Mouse (Mus musculus) megakaryocyte-erythroid progenitor cell, adult 5-6 weeks (primary cell): ENCODE data around the gene Rasgef1c. TPM values are rescaled to one million over a fixed set of nuclear protein-coding genes. Genes with fewer than 3 reads are reported as not detected.

Experiments used
- ATAC-seq: replicated peaks from 2 replicates; pipeline ENCODE4 v1.8.0; 2016; ENCODE audit warnings: mild to moderate bottlenecking, inconsistent platforms; ENCODE audit not compliant: severe bottlenecking, poor library complexity, low FRiP score, low TSS enrichment
- total RNA-seq, 2 experiments: library from RNA; stranded (forward) in 1 of 2; stranded (reverse) in 1 of 2; fragments of 200-1000, 215-1000 nt in 1 of 2; fragments of >200 nt in 1 of 2; fragmentation: Nextera tagmentation in 1 of 2; gene quantifications; 2 replicates each; pipeline ENCODE4 v1.2.3; 2014 to 2017

Rasgef1c gene
- total RNA-seq (2014; fragmentation: Nextera tagmentation) (1.4 and 5.6 TPM in 2 replicates), total RNA-seq (2017) (1.2 TPM in 2 replicates)

- peak; percentile 40 for ATAC-seq
Measured at GRCm38 (mm10) chr11:49901659-49902458, at the start of gene Rasgef1c. Gene Rasgef1c (plus strand): TSS chr11:49901835.

GRCm38 (mm10) chr11:49855144-49855543 is 46.5 kb upstream of the Rasgef1c start:
- ATAC-seq: no peak

- ATAC-seq: no peak
Measured at GRCm38 (mm10) chr11:49861139-49861538, 40.5 kb upstream of the Rasgef1c start.

GRCm38 (mm10) chr11:49863926-49864325 is 37.7 kb upstream of the Rasgef1c start:
- peak; percentile 88 for ATAC-seq

- ATAC-seq: no peak
Measured at GRCm38 (mm10) chr11:49867320-49867719, 34.3 kb upstream of the Rasgef1c start.

GRCm38 (mm10) chr11:49869762-49870161 is 31.9 kb upstream of the Rasgef1c start:
- ATAC-seq: peak; percentile 47

GRCm38 (mm10) chr11:49871914-49872313 is 29.7 kb upstream of the Rasgef1c start:
- ATAC-seq: peak; percentile 47; the same call in 1 of the 2 replicates

- peak; percentile 93 for ATAC-seq
Measured at GRCm38 (mm10) chr11:49872779-49873178, 28.9 kb upstream of the Rasgef1c start.

GRCm38 (mm10) chr11:49876948-49877817 is 24.5 kb upstream of the Rasgef1c start:
- peak; percentile 56 for ATAC-seq

- ATAC-seq: no peak
Measured at GRCm38 (mm10) chr11:49879950-49880642, 21.5 kb upstream of the Rasgef1c start.

- no peak for ATAC-seq
Measured at GRCm38 (mm10) chr11:49883394-49883793, 18.2 kb upstream of the Rasgef1c start.

GRCm38 (mm10) chr11:49888469-49888868 is 13.2 kb upstream of the Rasgef1c start:
- no peak for ATAC-seq

- peak; percentile 62; the same call in 1 of the 2 replicates for ATAC-seq
Measured at GRCm38 (mm10) chr11:49891993-49892392, 9.6 kb upstream of the Rasgef1c start.

GRCm38 (mm10) chr11:49893806-49894205 is 7.8 kb upstream of the Rasgef1c start:
- peak; percentile 21; the same call in 1 of the 2 replicates for ATAC-seq

- no peak for ATAC-seq
Measured at GRCm38 (mm10) chr11:49895966-49896590, 5.6 kb upstream of the Rasgef1c start.

GRCm38 (mm10) chr11:49900043-49900442 is 1.6 kb upstream of the Rasgef1c start:
- peak; percentile 79 for ATAC-seq

- ATAC-seq: no peak
Measured at GRCm38 (mm10) chr11:49900962-49901658, 525 bp upstream of the Rasgef1c start.

GRCm38 (mm10) chr11:49903333-49903732 is 1.7 kb downstream of the Rasgef1c start:
- peak; percentile 63 for ATAC-seq
